Mouse (Mus musculus): ENCODE measurements around the gene Rgl1.

DNA sequence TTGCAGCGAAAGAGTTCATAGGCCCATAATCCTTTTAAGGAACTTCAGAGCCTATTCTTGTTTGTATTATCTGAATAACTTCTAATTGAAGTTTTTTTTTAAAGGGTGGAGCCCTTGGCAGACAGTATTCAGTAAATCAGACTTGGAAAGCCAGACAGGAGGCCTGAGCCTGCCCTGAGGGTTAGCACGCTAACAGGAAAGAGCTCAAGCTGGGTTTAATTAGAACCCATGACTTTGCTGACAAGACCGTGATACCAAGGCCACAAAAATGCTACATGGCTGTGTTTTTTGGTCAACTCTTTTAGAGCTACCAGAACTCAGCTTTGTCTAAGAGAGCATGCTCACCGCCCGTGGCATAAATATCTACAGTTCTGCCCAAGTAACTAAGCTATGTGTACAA lies 175.8 kb downstream of the Rgl1 start:
- TF ChIP-seq EP300 (IDR thresholded peaks at IDR 0.05; ENCODE audit: low read depth), result no peak
- TF ChIP-seq CTCF (IDR thresholded peaks at IDR 0.05; ENCODE audit: low read depth), result no peak

All from heart, postnatal 0 days (tissue).